Mouse (Mus musculus) ovary, adult 18-20 months (tissue): ENCODE data around the gene Camsap3.

Experiments used
- DNase-seq: peaks from one replicate; pipeline ENCODE4 v3.0.0; 2022; ENCODE audit warnings: low spot score, mixed read lengths

Gene Camsap3

GRCm38 (mm10) chr8:3656725-3657381 lies 69.8 kb downstream of the Camsap3 start:
- DNase-seq, result no peak
